Mouse (Mus musculus) lung, adult 2 months (tissue): ENCODE data around the gene Hibch.

Experiments
- CTCF ChIP-seq: fragments of 200-500 bp; IDR thresholded peaks from 2 replicates; pipeline ENCODE4 v1.5.1; 2011; ENCODE audit warnings: mild to moderate bottlenecking, low read length, control low read depth; ENCODE audit not compliant: insufficient read depth
- POLR2A ChIP-seq: fragments of 200-500 bp; IDR thresholded peaks from 2 replicates; pipeline ENCODE4 v1.6.1; 2011; ENCODE audit warnings: low read depth, mild to moderate bottlenecking, control low read depth, low read length, borderline replicate concordance; ENCODE audit errors: extremely low read depth

DNA sequence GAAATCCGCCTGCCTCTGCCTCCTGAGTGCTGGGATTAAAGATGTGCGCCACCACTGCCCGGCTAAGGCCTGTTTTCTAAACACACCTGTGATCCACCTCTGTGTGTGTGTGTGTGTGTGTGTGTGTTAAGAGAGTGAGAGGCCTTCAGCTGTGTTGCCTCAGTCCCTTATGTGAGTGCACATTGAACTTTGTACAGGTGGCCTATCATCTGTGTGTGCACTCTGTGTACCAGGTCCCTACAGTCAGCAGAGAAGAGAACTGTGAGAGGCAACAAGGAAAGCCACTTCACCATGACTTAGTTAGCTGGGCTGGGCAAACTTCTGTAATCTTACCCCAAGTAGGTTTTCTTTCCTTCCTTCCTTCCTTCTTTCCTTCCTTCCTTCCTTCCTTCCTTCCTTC lies 5.6 kb upstream of the Hibch start:
- TF ChIP-seq CTCF (no peak), POLR2A (no peak)
